Mouse (Mus musculus) hindbrain, embryonic 14.5 days (tissue): ENCODE measurements around the gene Ccdc62. TPM values are rescaled to one million over a fixed set of nuclear protein-coding genes. Genes with fewer than 3 reads are reported as not detected.

Experiments
- ATAC-seq: fragments of 200-750 bp; cut with Nextera tagmentation; 2 replicates; pipeline ENCODE4 v1.8.0; 2017; ENCODE audit warnings: moderate number of reproducible peaks, mild to moderate bottlenecking, moderate TSS enrichment, moderate library complexity; ENCODE audit not compliant: low FRiP score
- DNase-seq: peaks from one replicate; pipeline ENCODE4 v3.0.0-alpha.2; 2015; ENCODE audit warnings: low spot score
- H3K27ac ChIP-seq: fragments of 300-500 bp; sonication (generic); 2 replicates; pipeline ENCODE4 v1.5.1; 2014; ENCODE audit warnings: mild to moderate bottlenecking, moderate library complexity
- H3K27me3 ChIP-seq: fragments of 300-500 bp; sonication (generic); 2 replicates; pipeline ENCODE4 v1.6.1; 2014; ENCODE audit warnings: mild to moderate bottlenecking, low read length, mixed read lengths; ENCODE audit not compliant: control insufficient read depth, insufficient read depth
- H3K36me3 ChIP-seq: fragments of 300-500 bp; sonication (generic); replicated peaks from 2 replicates; pipeline ENCODE4 v1.6.1; 2014; ENCODE audit not compliant: control insufficient read depth, insufficient read depth
- H3K4me1 ChIP-seq: fragments of 300-500 bp; sonication (generic); replicated peaks from 2 replicates; pipeline ENCODE4 v1.6.1; 2014; ENCODE audit warnings: antibody characterized with exemption, low read length, mixed read lengths; ENCODE audit not compliant: control insufficient read depth, insufficient read depth
- H3K4me2 ChIP-seq: fragments of 300-500 bp; sonication (generic); replicated peaks from 2 replicates; pipeline ENCODE4 v1.6.1; 2014; ENCODE audit warnings: mild to moderate bottlenecking, moderate library complexity
- H3K4me3 ChIP-seq: fragments of 300-500 bp; sonication (generic); replicated peaks from 2 replicates; pipeline ENCODE4 v1.5.1; 2014; ENCODE audit warnings: mild to moderate bottlenecking, low read length
- H3K9ac ChIP-seq: fragments of 300-500 bp; sonication (generic); 2 replicates; pipeline ENCODE4 v1.6.1; 2014
- H3K9me3 ChIP-seq: fragments of 300-500 bp; sonication (generic); 2 replicates; pipeline ENCODE4 v1.6.1; 2016; ENCODE audit warnings: low read length; ENCODE audit not compliant: control insufficient read depth
- WGBS: fragments of 180-500 bp; shearing (Covaris S2); extraction: QIAGEN DNeasy Blood & Tissue Kit; methylation state at CpG from one replicate; pipeline ENCODE4 v1.1.7; 2014; 5-methylcytosine and 5-hydroxymethylcytosine counted together
- polyA plus RNA-seq: library from polyadenylated mRNA; unstranded; fragments of >200 nt; fragmentation: Nextera tagmentation; extraction: Ambion mirVana; gene quantifications from 2 replicates; pipeline ENCODE4 v1.2.1, GENCODE M21; 2014

Ccdc62 gene
- polyA plus RNA-seq, 1 experiment from 2014 or later: 5.2 TPM

DNA sequence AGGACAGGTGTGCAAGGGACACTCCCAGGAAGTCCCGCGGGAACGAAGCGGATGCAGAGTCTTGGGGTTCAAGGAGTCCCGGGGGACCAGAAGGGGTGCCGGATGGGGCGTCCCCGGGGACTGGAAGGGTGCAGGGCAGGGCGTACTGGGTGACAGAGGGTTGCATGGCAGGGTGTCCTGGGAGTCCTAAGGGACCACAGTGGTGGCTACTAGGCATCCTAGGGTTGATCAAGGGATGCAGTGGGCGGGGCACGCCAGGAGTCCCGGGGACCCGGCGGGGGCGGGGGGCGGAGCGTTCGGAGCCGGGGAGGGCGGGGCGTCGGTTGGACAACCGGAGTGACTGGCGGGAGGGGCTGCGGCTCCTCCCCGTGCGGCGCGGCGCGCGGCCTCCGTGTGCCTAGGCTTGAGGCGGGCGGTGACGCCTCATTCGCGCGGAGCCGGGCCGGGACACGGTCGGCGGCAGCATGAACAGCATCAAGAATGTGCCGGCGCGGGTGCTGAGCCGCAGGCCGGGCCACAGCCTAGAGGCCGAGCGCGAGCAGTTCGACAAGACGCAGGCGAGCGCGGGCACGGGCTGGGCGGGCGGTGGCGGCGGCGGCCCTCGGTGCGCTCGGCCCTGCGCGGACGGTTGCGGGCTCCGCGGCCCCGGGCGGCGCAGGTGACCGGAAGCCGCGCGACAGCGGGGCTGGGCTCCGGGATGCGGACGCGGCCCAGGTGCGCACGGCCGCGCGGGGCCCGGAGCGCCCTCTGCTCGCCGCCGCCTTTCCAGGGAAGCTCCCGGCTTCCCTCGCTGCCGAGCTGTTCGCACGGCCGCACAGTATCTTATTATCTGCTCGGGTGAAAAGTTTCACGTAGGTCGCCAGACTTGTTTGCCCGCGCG, 43.1 kb downstream of the Ccdc62 start, which contains the start of gene Hip1r:
Hip1r (plus strand) TSS at position 330 of the 880 bp plus-strand sequence.
- Histone ChIP-seq H3K4me2 (peak within 1 kb of the TSS; percentile 83), H3K36me3 (no peaks in the 10 kb centered on the region), H3K4me1 (peaks cover 24% of the 10 kb centered on the region), H3K4me3 (peak within 1 kb of the TSS; percentile 73), H3K27me3 (peaks cover 9% of the 10 kb centered on the region), H3K9ac (peak within 1 kb of the TSS; percentile 85), H3K9me3 (no peaks in the 10 kb centered on the region), H3K27ac (peak within 1 kb of the TSS; percentile 41; the same call in 1 of the 2 replicates)
- DNase-seq (peak; percentile 58), ATAC-seq (peak; percentile 77)
- under 1% methylated on average over 95 of the region's 106 CpGs for WGBS

DNA sequence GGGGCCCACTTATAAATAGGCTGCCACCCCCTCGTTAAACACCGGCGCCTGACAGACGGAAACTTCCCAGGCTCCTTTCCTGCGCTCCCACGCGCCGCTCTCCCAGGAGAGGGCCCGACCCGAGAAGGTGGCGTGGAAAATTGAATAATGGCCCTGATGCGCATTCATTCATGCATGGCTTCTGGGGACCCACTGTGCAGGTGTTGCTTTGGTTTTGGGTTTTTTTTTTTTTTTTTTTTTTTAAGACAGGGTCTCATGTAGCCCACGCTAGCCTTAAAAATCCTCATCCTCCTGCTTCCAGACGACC, 43.7 kb downstream of the Ccdc62 start:
- peaks cover 9% of the 10 kb centered on the region for H3K27me3 ChIP-seq
- peaks cover 24% of the 10 kb centered on the region for H3K4me1 ChIP-seq
- 1% methylated on average over 14 of the region's 14 CpGs for WGBS
- no peaks in the 10 kb centered on the region for H3K36me3 ChIP-seq
- peak overlapping the region; percentile 73 for H3K4me3 ChIP-seq
- H3K4me2 ChIP-seq: peak overlapping the region; percentile 83
- peak overlapping the region; percentile 85 for H3K9ac ChIP-seq
- H3K27ac ChIP-seq: peak overlapping the region; percentile 41; the same call in 1 of the 2 replicates
- H3K9me3 ChIP-seq: no peaks in the 10 kb centered on the region
- DNase-seq: no peak
- 0 out of 2 replicates have a peak, but pooled peaks have one; percentile 5 for ATAC-seq

DNA sequence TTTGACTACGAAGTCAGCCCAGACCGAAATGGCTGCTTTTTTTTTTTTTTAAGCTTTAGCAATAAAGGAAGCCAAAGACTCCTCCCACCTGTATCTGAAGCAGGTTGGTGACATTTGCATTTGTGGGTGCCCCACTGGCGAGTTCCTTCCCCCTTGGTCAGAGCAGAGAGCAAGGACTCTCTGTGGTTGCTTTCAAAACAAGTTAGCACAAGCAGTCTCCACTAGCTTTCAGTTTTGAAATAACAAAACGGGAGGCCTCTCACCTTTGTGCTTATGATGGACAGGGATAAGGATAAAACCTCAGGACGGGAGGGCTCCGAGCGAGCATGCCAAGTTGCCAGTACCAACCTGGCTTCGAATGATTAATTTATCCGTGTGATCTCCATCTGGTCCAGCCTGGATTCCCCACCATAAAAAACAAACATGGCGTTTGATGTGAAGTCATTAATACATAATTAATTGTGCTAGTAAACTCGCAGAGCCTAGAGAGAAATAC, 44.2 kb downstream of the Ccdc62 start:
- no peaks in the 10 kb centered on the region for H3K9me3 ChIP-seq
- peaks cover 24% of the 10 kb centered on the region for H3K4me1 ChIP-seq
- H3K4me3 ChIP-seq: peak overlapping the region; percentile 73
- H3K36me3 ChIP-seq: no peaks in the 10 kb centered on the region
- peaks cover 9% of the 10 kb centered on the region for H3K27me3 ChIP-seq
- DNase-seq (peak; percentile 37), ATAC-seq (no peak)
- peak overlapping the region; percentile 83 for H3K4me2 ChIP-seq
- WGBS: 22% methylated on average over 11 of the region's 11 CpGs
- no peak overlapping the region for H3K27ac ChIP-seq
- H3K9ac ChIP-seq: peak overlapping the region; percentile 85

DNA sequence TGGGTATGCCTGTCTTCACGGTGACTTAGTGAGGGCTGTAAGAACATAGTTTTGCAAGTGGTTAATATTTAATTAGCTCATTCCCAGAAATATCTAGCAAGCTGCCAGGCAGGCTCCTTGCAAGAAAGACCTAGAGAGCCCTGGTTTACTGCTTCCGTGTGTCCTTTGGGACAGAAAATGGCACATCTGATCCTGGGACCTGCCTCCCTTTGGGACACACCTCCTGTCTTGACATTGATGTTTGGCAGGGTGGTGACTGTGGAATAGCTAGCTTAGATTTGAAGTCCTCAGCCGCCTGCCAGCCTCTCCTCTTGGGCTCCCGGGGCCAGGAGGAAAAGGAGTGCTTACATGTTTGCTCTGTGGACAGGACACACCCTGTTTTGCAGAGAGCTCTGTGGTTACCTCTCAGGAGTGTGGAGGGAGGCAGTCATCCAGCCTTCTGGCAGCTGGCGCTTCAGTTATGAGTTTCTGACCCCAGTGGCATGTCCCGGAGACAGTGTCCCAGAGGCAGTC, 45.2 kb downstream of the Ccdc62 start:
- H3K4me3 ChIP-seq: no peak overlapping the region
- H3K9me3 ChIP-seq: no peaks in the 10 kb centered on the region
- 68% methylated on average over 6 of the region's 6 CpGs for WGBS

DNA sequence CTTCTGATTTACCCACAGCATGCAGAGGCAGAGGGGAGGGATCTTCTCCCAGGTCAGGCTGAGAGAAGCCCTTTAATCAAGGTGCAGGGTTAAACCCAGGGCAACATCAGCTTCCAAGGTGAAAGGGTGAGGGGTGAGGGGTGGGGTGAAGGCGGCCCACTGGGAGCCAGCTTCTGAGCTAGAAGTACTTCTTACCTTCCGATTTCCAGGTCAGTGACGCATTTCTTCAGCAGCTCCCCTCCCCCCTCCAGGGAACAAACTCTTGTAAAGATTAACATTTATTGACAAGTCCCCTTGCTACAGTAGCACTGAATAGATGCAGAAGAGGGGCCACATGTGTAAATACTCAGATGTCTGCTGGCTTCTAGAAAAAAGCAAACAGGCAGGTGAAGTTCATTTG, 46.8 kb downstream of the Ccdc62 start:
- DNase-seq: no peak
- Histone ChIP-seq H3K27me3 (peaks cover 9% of the 10 kb centered on the region), H3K9me3 (no peaks in the 10 kb centered on the region), H3K4me3 (no peak overlapping the region), H3K36me3 (no peaks in the 10 kb centered on the region), H3K27ac (no peak overlapping the region), H3K9ac (no peak overlapping the region), H3K4me2 (no peak overlapping the region), H3K4me1 (peaks cover 24% of the 10 kb centered on the region)
- no peak for ATAC-seq
- WGBS: 47% methylated on average over 3 of the region's 3 CpGs

More for the DNA sequence above, 45.2 kb downstream of the Ccdc62 start:
- Histone ChIP-seq H3K27me3 (peaks cover 9% of the 10 kb centered on the region), H3K9ac (no peak overlapping the region), H3K4me2 (peak overlapping the region; percentile 83; the same call in 1 of the 2 replicates), H3K36me3 (no peaks in the 10 kb centered on the region), H3K27ac (no peak overlapping the region), H3K4me1 (peaks cover 24% of the 10 kb centered on the region)
- DNase-seq (no peak), ATAC-seq (no peak)

DNA sequence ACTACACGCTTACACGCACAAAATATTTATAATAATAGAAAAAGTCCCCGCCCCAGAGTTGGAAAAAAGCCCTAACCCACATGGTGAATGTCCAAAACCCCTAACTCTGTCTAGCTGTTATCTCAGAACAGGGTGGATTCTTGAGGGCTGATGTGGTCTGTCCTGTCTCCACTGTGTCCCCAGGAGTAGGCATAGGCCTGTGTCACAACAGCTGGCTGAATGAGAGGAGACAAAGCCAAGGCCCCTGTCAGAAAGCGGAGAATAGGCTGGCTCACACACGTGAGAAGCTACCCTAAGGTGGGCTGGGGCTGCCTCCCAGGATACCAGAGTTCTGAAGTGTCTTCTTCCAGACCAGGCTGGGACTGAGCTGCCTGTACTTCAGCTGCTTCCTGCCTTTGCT, 47.7 kb downstream of the Ccdc62 start:
- Histone ChIP-seq H3K27ac (no peak overlapping the region), H3K4me2 (no peak overlapping the region), H3K27me3 (peaks cover 9% of the 10 kb centered on the region), H3K9ac (no peak overlapping the region), H3K4me1 (peaks cover 23% of the 10 kb centered on the region), H3K36me3 (no peaks in the 10 kb centered on the region), H3K9me3 (no peaks in the 10 kb centered on the region), H3K4me3 (no peak overlapping the region)
- 77% methylated on average over 5 of the region's 5 CpGs for WGBS
- DNase-seq (no peak), ATAC-seq (no peak)

DNA sequence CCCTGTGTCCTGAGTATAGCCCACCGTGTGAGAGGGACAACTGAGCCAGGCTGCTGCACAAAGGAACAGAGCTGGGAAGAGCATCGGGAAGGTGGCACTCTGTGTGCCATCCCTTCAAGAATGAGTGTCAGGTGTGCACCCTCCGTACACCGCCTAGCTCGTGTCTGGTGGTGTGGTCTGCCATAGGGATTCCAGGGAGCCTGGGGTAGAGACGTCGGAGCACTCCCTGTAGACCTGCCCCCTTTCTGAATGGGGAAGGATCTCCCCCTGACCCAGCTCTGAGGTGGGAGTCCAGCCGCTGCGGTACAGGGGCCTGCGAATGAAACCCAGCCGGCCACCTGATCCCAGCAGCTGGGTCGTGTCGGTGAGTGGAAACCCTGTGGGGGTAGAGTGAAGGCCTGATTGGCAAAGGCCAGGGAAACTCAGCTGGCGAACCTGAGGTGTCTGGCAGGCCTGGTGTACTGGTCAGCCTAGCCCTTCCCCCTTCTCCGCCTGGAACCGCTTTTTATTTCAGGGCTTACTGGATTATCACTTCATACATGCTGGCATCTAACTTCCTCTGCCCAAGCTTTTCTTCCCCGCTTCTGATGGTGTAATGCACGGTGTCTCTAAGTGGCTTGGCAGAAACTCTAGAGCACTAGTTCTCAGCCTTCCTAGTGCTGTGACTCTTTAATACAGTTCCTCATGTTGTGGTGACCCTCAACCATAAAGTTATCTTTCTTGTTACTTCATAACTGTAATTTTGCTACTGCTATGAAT, 48.9 kb downstream of the Ccdc62 start:
- no peak overlapping the region for H3K4me2 ChIP-seq
- H3K27me3 ChIP-seq: peaks cover 9% of the 10 kb centered on the region
- peaks cover 19% of the 10 kb centered on the region for H3K4me1 ChIP-seq
- no peak overlapping the region for H3K27ac ChIP-seq
- 67% methylated on average over 18 of the region's 18 CpGs for WGBS
- H3K4me3 ChIP-seq: no peak overlapping the region
- H3K9ac ChIP-seq: no peak overlapping the region
- H3K9me3 ChIP-seq: no peaks in the 10 kb centered on the region
- ATAC-seq: no peak
- no peaks in the 10 kb centered on the region for H3K36me3 ChIP-seq
- no peak for DNase-seq

DNA sequence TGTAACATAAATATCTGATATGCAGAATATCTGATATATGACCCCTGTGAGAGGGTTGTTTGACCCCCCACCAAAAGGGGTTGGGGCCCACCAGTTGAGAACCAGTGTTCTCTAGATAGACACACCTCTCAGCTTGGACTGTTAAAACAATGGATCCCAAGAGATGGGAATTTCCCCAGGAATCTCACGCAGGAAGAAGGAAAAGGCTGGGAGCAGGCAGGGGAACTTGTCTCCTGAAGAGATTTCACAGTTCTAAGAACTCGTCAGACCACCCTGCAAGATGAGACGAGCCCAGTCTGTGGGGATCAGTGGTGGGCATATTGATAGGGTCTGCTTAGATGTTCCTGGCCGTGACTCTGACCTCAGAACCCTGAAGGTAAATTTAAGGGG, 49.5 kb downstream of the Ccdc62 start:
- Histone ChIP-seq H3K9me3 (no peaks in the 10 kb centered on the region), H3K4me3 (no peak overlapping the region), H3K27ac (no peak overlapping the region), H3K27me3 (peaks cover 9% of the 10 kb centered on the region), H3K9ac (no peak overlapping the region), H3K36me3 (no peaks in the 10 kb centered on the region), H3K4me2 (no peak overlapping the region), H3K4me1 (peaks cover 14% of the 10 kb centered on the region)
- ATAC-seq (no peak), DNase-seq (no peak)
- 69% methylated on average over 4 of the region's 4 CpGs for WGBS
